Mouse (Mus musculus): ENCODE results near the gene Itgb1.

The Itgb1 gene

DNA sequence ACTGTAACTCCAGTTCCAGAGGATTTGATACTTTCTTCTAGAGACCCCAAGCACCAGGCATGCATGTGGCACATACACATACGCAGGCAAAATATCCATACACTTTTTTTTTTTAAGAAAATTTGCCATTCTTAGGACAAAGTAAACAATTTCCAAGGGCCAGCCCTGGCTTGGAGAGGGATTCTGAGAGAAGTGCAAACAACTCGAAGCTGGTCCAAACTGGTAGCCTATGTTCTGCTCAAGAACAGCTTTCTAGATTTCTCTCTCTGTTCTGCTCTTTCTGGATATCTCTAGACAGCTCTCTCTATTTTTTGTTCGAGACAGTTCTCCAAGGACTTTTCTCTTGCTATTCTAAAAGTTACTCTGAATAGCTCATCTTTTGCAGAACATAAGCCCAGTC lies 3.5 kb upstream of the Itgb1 start:
- no peak for DNase-seq (ENCODE audit: low spot score in 2 of 2)

DNA sequence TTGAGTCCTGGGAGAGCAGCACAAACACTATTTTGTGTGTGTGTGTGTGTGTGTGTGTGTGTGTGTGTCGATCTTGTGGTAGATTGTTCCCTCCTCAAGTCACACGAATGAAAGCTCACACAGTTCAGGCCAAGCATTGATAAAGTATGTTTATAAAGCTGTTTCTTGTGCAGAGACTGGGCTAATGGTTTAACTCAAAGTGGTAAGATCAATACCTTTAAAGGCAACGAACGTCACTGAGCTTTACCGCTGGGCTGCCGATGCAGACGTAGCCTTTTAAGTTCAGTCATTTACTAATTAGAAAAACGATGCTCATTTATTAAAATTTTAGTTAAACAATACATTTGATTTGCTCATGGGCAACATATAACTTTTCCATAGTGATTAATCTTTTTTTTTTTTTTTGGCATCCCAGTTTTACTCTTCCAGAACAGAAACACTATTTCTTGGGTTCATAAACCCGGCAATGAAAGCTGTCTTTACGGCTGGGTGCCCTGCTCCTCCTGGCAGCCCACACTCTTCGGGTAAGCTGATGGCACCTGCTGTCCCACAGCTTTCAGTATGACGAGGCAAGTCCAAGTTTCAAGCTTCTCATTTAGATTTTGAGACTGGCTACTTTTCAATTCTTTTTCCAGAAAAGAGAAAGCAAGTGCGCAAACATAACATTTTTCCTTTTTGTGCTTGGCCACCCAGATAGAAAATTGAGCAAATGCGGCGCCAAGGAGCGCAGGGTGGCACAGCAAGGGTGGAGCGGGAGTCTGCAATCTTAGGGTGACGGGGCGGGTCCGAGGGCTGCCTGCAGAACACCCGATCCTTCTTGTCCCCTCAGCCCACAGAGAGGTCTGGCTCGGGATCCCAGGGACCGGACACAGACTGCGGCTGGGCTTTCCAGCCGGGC lies 596 bp upstream of the Itgb1 start:
- DNase-seq (ENCODE audit: low spot score in 2 of 2) = no peak

DNA sequence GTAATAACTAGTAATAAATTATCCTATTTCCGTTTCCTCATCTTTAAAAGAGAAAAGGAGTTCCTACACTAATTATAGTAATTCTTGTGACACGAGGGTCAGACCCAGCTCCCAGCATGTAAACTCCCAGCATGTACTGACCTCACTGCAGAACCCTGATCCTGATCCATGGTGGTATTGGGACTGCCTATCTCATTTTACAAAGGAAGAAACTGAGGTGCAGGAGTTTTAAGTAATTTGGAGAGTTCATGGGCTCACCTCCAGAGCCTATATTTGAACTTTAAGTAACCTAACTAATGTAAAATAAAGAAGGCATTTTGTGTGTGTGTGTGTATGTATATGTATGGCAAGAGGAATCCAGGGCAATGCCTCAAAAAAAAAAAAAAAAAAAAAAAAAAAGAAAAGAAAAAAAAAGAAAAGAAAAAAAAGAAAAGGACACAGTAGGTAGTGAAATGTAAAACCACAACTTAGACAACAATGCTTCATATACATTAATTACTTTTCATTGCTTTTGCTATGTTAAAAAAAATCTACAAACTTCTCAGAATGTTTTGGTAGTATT lies 1.1 kb downstream of the Itgb1 start:
- DNase-seq (ENCODE audit: low spot score in 2 of 2) = no peak

DNA sequence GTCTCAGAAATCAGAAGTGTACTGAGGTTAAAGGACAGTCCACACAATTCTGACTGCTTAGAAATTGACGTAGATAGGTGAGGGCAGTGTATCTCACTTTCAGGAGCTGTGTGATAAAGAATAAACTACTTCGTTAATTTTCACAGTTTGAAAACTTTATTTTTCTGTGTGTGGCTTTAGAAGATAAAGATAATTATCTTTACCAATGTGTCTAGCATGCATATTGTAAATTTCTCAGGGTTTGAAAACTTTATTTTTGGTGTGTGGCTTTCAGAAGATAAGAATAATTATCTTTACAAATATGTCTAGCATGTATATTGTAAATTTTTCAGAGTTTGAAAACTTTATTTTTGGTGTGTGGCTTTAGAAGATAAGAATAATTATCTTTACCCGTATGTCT lies 3.2 kb downstream of the Itgb1 start:
- no peak for DNase-seq (ENCODE audit: low spot score in 2 of 2)

DNA sequence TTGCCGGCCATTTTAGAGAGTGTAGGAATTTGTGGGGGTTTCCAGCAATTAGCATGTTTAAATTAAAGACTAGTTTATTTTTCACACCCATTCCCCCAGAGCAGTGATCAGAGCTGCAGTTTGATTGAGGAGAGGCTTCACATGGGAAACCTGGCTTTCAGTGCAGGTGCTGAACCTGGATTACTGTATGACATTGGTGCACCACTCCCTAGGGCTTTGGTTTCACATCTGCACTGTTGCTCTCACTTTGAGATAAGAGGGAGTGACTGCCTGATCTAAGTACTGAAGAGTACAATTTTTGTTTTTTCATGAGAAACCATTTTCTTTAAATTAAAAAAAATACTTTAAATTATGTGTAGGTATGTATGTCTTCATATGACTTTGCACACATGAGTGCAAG lies 4.6 kb downstream of the Itgb1 start:
- no peak for DNase-seq (ENCODE audit: low spot score in 2 of 2)

DNA sequence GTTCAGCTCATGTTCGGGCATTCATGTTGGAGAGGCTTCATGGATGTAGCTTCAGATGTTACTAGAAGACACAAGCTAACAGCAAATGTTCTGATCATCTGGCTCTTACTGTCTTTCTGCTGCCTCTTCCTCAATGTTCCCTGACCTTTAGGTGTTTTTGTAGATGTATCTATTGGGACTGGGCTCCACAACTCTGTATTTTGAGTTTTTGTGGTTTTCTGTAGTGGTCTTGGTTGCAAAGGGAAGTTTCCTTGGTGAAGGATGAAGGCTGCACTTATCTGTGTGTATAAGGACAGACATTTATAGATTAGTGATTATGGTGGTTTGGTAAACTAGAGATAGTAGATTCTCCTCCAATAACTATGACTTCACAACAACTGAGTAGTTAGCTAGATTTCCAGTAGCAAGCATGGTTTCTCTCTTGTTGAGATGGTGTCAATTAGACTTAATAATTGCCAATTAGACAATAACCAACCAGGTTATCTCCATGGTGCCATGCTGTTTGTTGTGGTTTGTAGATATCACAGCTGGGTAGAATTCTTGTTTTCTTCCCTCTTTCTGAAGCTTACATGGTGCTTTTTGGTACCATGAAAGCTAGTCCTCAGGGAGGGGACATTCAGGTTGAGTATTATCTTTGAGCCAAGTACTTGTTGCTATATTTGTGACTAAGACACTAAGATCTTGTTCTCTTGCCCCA lies 11.4 kb downstream of the Itgb1 start:
- DNase-seq (ENCODE audit: low spot score in 2 of 2) = no peak

DNA sequence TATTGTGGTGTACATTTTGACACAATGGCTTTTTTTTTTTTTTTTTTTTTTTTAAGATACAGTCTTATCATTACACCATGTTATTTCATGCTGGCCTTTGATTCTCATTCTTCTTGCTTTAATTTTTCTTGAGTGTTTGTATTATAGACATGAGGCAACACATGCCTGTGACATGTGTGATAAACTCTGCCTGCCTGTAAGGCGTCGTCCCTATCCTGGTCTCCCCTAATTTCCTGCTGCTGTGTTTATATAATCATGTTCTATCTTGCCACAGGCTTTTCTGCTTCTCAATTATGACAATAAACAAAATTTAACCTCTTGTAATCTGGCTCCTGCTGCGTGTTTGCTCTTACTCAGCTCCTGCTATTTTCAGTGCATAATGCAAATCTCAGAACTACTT lies 12.5 kb downstream of the Itgb1 start:
- DNase-seq (ENCODE audit: low spot score in 2 of 2) = no peak

DNA sequence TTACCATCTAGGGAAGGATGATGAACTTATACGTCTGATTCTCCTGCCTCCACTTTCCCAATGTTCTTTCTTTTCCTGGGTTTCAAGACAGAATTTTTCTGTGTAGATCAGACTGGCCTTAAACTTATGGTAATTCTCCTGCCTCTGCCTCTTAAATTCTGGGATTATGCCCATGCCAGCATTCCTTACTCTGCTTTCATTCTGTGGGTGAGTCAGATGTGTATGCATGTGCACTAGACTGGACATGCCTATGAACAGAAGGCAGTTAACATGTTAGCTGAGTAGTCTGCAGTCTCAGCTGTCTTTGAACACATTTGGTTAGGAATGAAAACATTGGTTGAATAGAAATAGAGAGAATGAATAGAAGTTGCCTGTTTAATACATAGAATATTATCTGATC lies 18.9 kb downstream of the Itgb1 start:
- no peak for DNase-seq (ENCODE audit: low spot score in 2 of 2)

DNA sequence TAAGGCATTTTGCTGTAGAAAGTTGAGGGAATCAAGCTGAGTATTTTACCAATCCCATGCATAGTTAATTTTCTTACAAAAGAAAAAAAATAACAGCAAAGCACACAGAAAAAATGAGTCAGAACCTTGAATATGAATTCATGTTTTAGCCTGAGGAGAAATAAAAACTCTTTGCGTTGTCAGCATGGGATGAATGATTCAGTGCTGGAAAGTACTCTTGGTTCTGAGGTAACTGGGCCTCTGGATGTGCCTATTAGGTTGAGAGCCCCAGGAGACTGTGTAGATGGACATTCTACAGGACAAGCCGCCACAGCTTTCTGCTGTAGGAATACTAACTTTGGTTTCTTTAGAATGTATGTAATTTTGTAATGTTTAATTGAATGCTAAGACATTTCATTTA lies 19.4 kb downstream of the Itgb1 start:
- DNase-seq (ENCODE audit: low spot score in 2 of 2) = no peak

DNA sequence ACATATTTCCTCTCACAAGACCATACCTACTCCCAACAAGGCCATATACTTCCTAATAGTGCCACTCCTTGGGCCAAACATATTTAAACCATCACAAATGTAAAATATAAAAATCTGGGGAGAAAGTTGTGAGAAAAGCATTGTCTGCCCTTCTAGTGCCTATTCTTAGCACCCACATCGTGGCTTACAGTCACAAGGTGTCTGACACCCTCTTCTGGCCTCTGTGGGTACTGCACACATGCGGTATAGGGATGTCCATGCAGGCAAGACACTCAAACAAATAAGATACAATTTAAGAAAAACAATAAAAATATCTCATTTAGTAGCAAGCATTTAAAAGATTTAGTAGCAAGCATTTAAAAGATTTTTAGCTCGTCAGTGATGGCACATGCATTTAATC lies 23.8 kb downstream of the Itgb1 start:
- peak; percentile 70 to 84 for DNase-seq (ENCODE audit: low spot score in 2 of 2)

DNA sequence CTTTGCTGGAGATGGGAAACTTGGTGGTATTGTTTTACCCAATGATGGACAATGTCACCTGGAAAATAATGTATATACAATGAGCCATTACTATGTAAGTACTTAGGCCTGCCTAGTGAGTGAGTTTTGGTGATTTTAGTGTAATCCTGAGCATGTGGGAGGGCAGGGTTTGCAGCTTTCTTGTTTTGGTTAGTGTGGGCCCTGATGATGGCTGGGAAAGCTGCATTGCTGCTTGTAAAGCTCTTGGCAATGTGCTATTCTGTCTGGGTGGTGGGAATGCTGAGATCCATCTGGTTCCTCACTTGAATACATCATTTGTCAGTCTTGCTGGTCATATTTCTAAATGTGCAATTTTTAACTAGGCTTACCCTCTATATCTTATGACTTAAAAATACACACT lies 30.7 kb downstream of the Itgb1 start:
- no peak for DNase-seq (ENCODE audit: low spot score in 2 of 2)

DNA sequence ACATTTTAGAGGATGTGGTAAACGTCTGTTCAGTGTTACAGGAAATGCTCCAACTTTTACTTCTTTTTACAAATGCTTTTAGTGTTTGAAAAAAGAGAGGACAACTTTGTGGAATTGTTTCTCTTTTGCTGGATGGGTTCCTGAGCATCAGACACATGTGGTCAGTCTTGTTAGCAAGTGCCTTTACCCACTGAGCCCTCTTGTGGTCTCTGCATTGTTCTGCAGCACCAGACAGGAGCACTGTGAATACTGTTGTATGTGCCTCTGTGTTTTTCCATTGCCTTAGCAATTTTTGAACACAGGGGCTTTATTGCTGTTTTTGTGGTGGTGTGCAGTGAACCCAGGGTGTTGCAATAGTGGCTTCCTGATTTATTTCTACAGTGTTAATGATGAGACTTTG lies 39.4 kb downstream of the Itgb1 start:
- DNase-seq (ENCODE audit: low spot score in 2 of 2) = peak in 1 of 2 experiments; percentile 10

DNA sequence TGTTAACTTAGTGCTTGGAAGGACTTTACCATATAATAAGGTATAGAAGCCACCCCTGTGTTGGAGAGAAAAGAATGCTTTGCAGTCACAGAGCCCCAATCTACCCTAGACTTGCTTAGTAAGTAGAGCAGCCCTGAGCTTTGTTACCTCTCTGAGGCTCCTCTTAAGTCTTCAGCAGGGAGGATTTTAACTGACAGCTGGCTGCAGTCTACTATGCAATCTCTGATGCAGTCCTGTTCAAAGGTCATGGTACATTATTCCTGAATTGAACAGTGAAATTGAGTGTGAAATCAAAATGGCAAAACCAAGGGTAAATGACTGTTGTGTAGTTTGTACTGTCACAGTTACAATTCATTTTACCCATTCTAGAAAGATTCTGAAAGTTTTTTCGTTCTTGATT lies 41.8 kb downstream of the Itgb1 start:
- no peak for DNase-seq (ENCODE audit: low spot score in 2 of 2)

DNA sequence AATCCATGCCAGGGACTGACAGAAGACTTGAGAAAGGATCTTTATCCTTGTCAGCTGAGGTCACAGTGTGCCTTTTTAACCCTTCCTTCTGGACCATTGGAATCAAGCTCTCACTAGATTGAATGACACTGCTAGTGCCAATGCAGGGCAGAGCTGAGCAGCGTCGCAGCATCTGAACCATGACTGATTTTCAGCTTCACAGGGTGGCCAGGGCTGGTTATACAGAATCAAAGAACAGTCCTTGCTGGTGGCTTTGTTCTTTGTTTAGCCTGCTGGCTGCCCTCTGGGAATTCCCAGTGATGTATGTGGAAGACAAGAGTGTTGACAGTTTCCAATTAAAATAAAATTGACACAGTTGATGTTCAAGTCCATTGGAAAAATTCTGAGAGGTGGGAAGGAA lies 46.8 kb downstream of the Itgb1 start:
- no peak for DNase-seq (ENCODE audit: low spot score in 2 of 2)

DNA sequence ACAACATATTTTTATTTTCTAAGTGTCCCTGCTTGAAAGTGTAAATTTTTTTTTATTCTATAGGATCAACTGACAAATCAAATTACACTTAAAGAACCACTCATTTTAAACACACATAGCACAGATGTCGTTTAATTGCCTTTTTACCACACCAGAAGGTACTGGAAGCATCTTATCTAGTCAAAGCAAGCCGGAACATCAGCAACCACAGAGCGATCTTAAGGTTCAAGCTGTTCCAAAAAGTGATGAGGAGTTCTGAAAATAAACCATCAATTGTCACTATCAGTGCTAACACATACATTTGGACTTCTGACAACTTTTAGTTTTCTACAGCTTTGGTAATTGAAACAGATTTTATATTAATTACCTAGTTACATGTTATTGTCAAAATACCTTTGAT lies 48.7 kb downstream of the Itgb1 start:
- no peak for DNase-seq (ENCODE audit: low spot score in 2 of 2)

DNA sequence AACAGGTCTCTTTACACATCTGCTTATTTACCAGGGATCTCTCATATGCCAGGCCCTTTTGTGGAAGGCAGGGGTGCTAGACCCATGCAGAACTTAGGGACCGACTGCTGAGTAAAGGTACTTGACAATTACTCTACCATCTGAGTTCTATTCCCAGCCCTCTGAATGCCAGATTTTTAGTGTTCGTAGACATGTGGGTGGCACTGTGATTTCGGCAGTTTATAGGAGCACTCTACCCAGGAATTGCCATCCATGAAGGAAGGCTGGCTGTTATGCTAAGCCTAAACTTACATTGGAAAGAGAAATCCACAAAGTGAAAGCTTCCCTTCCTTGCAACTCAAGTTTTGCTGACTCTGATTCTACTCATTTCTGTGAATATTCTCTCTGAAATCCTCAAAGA lies 50.2 kb downstream of the Itgb1 start:
- DNase-seq (ENCODE audit: low spot score in 2 of 2) = no peak

All from cerebellum, postnatal 4 days (tissue).